Mouse (Mus musculus): ENCODE measurements around the gene Sinhcaf.
"Not testable (repeated sequence)": the region's sequence is repeated elsewhere in the genome, so short reads cannot be mapped to it uniquely, and the experiment has no call there.

Gene Sinhcaf

DNA sequence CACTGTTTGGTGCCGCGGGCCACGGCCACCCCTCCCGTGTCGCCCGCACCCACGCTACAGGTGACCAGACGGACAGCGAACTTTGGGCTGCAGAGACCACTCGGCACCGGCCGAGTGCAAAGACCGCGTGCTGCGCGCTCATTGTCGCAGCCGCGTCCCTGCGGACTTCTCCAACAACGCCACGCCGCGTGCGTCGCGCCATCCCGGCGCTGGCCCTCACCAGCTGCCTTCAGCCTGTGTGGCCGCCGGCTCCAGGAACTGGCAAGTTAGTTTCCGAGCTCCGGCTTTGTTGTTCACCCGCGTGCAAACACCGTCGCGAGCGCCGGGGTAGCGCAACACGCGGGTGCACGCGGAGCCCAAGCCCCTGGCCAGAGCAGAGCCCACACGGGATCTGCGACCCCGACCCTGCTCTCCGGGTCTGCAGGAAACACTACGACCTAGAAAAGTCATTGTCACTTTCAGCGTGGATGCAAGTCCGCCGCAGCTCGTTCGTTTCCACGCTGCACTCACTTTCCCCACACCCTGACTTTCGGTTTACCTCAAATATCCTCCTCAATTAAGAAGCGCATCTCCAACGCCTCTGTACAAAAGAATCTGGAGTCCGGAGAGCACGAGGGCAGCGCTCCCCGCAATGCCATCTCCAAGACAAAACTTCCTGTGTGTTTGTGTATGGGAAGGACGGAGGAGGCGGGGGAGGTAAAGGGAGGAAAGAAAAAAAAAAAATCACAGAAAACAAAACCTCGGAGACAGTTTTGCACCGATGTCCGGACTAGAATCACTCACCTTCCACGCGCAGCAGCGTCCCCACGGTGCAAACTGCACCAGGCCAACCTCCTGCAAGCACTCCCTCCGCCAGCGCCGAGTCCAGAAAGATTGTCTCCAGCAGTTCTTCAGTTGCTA lies 508 bp downstream of the Sinhcaf start:
- DNase-seq (ENCODE audit: low read depth, low spot score): peak; percentile 31

DNA sequence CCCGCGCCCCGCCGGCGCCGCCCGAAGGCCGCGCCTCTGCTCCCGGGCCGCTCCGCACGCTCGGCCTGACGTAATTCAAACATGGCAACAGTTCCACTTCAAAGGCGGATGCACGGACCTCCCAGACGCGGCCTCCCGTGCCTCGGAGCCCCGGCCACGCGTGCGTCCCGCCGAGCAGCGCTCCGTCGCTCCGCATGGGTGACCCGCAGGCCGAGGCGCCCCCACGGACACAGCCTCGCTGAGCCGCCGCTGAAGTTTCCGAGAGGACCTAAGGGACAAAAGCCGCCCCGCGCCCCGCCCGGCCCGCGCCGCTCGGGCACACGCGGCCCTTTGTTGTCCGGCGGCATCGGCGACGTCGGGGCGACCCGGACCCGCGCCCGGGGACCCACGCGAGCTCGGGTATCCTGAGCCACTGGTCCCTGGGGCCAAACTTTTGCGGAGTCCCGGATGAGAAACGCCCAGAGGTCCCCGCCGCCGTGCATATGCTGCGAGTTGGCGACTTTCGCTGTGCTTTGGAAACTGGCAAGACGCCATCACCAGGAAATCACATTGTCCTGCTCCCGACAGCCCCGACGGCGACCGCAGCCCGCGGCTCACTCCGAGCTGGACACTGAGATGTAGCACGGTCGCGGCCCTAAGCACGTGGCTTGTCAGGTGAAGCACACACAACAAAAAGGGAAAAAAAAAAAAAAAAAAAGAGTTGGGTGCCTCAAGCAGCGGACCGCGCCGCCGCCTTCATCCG lies 1.3 kb downstream of the Sinhcaf start:
- DNase-seq (ENCODE audit: low read depth, low spot score): peak; percentile 28

DNA sequence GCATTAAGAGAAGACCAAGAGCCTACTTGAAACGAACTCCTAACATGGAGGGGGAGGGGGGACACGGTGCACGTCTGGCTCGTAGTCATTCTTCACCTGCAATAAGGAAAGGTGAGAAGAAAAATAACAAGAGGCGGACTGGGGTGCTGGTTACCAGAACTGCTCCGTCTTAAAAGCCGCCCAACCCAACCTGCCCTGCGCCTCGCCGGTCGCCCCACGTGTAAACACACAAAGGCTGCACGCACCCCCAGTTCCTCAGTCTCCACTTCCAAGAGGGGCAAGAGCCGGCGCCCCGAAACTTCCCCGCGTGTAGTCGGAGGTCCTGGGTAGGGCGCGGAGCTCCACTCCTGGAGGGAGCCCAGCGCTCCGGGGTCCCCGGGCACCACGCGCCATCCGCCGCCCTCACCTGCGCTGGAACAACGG lies 1.9 kb downstream of the Sinhcaf start:
- DNase-seq (ENCODE audit: low read depth, low spot score): no peak

DNA sequence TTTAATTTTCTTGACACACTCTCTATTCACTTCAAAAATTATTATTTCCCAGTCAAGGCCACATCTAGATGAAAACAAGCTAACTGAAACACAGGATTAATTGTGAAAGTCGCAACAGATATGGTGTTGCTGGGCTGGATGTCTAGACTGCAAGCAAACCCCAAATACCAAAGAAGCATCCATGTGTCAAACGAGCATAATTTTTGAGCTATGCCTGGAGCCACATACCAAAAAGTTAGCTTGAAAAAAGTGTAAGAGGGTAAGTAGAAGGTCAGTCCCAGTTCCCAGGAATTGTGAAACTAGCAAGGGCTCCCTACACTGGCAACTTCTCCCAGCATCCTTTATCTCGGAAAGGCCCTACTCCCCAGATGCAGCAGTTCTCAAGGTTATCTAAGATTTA lies 2.6 kb downstream of the Sinhcaf start:
- no peak for DNase-seq (ENCODE audit: low read depth, low spot score)

DNA sequence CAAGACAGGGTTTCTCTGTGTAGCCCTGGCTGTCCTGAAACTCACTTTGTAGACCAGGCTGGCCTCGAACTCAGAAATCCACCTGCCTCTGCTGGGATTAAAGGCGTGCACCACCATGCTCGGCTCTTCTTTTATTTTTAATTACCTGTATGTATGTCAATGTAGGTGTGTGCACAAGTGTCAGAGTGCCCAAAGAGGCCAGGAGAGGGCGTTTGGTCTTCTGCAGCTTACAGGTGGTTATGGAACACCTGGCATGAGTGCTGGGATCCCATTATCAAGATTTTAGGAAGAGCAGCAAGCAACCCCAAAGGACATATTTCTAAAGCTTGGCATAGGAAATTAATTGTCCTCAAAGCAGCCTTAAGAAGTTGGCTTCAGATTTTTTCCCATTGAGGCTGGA lies 3.9 kb downstream of the Sinhcaf start:
- no peak for DNase-seq (ENCODE audit: low read depth, low spot score)

DNA sequence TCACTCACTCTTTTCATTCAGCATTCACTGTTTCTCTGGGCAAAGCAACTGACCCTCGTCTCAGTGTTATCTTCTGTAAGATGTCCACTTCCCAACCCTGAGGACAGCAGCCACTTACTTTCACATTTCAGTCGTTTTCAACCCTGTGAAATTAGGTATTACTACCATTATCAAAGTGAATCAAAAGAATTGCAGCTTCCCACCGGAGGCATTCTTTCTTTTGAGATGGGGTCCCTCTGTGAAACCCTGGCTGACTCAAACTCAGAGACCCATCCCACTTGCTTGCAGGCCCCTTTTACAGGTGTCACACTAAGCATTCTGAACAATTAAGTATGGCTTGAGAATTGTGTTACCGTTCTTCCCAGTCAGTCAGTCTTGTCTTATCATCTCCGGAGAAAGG lies 4.4 kb downstream of the Sinhcaf start:
- DNase-seq (ENCODE audit: low read depth, low spot score): no peak

DNA sequence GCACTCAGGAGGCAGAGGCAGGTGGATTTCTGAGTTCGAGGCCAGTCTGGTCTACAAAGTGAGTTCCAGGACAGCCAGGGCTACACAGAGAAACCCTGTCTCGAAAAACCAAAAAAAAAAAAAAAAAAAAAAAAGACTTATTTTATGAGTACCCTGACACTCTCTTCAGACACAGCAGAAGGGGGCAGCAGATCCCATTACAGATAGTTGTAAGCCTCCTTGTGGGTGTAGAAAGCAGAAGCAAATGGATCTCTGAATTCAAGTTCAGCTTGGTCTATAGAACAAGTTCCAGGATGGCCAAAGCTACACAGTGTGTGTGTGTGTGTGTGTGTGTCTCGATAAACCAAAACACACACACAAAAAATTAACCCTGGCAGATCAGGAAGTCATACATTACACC lies 5.9 kb downstream of the Sinhcaf start:
- DNase-seq (ENCODE audit: low read depth, low spot score): not testable (repeated sequence)

DNA sequence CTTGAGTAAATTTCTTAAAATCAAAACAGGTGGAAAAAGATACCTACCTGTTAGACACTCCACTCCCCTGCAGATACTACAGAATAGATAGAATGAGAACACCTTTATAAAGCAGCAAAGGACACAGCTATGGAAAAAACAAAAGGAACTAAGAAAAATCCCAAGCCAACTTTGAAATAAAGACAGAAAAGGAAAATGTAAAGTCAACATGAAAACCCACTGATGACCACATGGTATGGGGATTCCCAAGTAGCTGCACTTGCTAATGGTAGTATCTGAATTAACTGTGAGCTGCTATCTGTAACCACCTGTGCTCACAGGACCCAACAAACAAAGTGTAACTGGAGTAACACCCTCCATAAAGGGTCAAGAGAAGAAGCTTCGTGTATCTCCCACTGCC lies 8.6 kb downstream of the Sinhcaf start:
- DNase-seq (ENCODE audit: low read depth, low spot score): no peak

DNA sequence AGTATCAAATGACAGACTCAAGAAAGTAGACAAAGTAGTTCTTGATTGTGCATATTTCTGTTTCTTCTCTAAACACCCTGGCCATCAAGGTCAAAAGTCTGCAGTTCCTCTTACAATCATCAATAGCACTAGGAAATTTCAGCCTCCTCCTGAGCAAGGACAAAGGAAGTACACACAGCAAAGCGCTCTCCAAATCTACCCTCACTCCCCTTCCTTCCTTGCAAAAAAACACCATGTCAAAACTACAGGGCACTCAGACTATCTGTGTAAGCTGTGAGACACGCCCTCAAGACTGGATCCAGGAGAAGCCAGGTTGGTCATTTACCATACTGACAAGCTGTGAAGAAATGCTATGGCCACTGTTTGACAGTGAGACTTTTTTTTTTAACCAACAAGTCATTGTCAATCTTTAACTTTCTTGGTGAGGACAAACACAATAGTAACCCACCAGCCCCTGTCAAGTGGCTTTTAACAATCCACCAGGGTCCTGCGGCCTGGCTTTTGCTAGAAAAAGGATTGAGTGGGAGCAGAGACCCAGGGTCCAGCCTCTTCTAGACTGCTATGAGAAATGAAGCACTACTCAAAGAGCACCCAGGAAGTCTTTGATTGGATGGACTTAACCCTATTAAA lies 11.2 kb downstream of the Sinhcaf start:
- no peak for DNase-seq (ENCODE audit: low read depth, low spot score)

DNA sequence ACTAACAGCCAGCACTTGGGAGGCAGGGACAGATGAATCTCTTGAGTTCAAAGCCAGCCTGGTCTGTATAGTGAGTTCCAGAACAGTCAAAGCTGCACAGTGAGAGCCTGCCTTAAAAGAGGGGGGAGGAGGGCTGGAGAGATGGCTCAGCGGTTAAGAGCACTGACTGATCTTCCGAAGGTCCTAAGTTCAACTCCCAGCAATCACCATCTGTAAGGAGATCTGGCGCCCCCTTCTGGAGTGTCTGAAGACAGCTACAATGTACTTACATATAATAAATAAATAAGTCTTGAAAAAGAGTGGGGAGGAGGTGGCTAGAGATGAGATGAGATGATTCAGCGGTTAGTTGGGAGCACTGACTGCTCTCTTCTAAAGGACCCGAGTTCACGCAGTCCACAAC lies 15.0 kb downstream of the Sinhcaf start:
- DNase-seq (ENCODE audit: low read depth, low spot score): no peak

DNA sequence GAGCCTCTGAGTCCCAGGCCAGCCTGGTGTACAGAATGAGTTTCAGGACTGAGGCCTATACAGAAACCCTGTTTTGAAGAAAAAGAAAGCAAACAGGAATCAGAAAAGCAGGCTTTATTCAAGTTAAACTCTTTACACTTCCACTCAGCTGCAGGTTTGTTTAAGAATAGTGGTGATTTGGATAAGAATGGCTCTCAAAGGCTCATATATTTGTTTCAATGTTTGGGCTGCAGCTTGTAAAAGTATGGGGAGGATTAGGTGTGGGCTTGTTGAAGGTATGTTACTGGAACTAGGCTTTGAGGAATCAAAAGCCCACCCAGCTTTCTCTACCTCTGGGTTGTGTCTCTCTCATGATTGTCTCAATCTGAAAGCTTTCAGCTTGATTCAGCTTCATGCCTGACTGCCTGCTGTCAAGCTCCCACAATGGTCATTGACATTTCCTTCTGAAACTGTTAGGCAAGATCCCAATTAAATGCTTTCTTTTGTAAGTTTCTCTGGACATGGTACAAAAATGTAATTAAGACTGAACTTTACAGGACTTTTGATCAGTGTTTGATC lies 27.3 kb downstream of the Sinhcaf start:
- DNase-seq (ENCODE audit: low read depth, low spot score): no peak

DNA sequence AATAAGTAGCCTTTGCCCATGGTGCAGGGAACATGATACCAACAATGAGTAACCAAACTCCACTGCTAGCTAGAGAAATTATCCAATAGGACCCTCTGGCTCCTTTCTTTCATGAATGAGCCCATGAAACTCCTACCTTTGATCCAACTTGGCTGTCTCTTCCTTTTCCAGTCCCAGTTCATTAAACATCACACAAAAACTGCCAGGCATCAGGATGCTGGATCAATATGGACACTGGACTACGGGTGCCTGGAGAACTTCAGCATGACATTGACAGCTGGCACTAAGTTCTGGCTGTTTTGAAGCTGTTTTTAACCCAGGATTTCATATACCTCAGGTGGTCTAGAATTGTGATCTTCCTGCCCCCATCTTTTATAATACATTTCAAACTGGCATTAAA lies 28.6 kb downstream of the Sinhcaf start:
- DNase-seq (ENCODE audit: low read depth, low spot score): no peak

DNA sequence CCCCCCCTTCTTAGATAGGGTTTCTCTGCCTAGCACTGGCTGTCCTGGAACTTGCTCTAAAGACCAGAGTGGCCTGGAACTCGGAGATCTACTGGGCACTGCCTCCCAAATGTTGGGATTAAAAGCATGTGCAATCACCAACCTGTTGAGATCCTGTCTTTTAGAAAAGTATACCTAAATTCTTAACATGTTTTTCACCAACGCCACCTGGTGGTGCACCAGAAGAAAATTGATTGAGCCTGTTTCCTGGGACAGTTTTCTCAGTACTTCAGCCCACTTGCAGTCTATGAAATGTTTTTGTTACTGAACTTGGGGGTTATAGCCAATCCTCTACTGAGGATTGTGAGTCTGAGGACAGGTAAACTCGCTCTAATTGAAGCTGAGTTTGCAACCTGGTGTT lies 29.4 kb downstream of the Sinhcaf start:
- DNase-seq (ENCODE audit: low read depth, low spot score): no peak

DNA sequence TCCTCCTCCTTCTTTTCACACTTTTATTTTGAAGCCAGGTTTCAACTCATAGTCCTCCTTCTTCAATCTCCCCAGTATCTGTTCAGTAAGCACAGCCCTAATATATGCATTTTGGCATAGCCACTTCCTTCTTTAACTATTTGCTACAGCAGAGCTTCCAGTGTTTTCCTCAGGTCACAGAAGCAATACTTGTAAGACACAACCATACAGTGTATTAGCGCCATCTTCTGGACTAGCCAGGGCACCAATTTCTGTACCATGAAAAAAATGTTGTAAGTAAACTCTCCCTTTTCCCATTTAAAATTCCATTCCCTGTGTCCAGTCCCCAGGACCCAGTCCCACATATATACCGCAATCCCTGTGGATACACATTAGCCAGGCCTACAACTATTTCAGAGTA lies 32.3 kb downstream of the Sinhcaf start:
- DNase-seq (ENCODE audit: low read depth, low spot score): peak; percentile 49

DNA sequence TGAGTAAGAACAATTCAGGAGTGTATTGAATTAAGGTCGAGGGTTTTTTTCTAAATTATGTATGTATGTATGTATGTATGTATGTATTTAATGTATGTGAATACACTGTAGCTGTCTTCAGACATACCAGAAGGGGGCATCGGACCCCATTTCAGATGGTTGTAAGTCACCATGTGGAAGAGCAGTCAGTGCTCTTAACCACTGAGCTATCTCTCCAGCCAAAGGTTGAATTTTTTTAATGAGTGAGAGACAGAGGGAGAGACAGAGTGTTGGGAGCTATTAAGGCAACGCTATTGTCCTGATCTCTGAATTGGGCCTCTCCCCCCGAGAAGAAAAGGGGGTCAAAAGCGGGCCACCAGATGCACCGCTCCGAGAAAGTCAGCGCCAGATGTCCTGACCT lies 34.4 kb downstream of the Sinhcaf start:
- DNase-seq (ENCODE audit: low read depth, low spot score): not testable (repeated sequence)

DNA sequence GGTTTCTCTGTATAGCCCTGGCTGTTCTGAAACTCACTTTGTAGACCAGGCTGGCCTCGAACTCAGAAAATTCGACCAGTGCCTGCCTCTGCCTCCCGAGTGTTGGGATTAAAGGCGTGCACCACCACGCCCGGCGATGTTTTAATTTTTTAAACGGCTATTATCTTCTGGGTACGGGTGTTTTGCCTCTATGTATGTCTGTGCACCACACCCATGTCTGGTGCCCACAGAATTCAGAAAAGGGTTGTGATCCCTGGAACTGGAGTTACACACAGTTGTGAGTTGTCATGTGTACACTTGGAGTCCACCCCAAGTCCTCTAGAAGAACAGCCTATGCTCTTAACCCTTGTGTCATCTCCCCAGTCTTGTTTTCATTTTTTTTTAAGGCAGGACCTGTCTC lies 39.3 kb downstream of the Sinhcaf start:
- no peak for DNase-seq (ENCODE audit: low read depth, low spot score)

DNA sequence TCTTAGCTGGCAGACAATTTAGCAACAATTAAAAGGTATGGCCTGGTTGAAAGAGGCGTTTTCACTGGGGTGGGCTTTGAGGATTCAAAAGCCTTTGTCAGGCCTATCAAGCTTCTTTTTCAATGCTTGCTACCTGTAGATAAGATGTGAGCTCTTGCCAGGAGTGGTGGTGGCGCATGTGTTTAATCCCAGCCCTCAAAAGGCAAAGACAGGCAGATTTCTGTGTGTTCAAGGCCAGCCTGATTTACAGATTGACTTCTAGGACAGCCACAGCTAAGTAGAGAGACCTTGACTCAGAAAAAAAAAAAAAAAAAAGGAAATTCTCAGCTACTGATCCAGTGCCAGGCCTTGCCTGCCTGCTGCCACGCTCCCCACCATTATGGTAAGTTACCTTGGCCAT lies 43.5 kb downstream of the Sinhcaf start:
- DNase-seq (ENCODE audit: low read depth, low spot score): no peak

DNA sequence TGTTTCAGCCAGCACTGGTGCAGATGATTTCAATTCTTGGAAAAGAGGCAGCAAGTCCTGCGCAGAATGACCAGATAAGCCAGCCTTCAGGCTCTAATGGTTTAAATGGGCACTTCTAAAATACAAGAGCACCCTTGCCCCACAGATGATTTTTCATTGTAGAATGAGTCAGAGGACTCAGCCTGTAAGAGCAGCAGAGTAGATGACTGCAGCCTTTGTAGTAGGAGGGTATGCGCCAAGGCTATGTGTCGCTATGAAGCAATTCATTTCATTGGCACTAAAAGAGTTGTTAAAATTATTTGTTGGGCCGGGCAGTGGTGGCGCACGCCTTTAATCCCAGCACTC lies 49.8 kb downstream of the Sinhcaf start:
- no peak for DNase-seq (ENCODE audit: low read depth, low spot score)

DNA sequence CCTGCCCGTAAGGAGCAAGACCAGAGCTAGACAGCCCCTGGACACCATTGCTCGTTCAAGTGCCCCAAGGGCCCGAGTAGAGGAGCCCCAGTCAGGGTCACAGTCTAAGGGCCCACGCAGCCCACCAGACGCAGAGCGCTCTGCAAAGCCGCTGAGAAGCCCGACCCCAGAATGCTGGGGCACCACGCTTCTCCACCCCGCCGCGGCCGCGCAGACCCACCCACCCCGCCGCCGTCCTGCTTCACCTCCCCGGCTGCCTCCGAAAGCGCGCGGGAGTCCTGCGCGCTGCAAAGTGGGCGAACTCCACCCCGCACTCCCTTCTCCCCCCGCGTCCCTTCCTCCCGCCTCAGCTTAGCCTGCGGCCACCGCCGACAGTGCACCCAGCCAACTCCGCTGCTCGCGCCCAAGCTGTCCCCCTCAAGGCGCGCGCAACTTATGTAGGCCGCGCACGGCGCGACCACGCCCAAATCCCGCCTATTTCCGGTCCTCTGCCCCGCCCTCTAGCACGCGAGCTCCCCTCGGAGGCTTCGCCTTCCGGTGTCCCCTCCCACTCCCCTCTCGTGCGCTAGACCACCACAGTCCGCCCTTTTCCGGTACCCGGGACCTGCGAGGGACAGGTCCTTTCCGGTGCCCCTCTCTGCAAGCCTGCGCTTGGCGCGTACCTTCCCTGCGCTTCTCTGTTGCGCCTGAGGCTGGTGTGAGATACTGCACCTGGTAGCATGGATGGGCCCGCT lies 50.3 kb downstream of the Sinhcaf start, which contains the start of gene Caprin2:
Gene Caprin2, minus strand, starts transcription at position 465 of the 734 bp plus-strand sequence.
- peak; percentile 91 for DNase-seq (ENCODE audit: low read depth, low spot score)

DNA sequence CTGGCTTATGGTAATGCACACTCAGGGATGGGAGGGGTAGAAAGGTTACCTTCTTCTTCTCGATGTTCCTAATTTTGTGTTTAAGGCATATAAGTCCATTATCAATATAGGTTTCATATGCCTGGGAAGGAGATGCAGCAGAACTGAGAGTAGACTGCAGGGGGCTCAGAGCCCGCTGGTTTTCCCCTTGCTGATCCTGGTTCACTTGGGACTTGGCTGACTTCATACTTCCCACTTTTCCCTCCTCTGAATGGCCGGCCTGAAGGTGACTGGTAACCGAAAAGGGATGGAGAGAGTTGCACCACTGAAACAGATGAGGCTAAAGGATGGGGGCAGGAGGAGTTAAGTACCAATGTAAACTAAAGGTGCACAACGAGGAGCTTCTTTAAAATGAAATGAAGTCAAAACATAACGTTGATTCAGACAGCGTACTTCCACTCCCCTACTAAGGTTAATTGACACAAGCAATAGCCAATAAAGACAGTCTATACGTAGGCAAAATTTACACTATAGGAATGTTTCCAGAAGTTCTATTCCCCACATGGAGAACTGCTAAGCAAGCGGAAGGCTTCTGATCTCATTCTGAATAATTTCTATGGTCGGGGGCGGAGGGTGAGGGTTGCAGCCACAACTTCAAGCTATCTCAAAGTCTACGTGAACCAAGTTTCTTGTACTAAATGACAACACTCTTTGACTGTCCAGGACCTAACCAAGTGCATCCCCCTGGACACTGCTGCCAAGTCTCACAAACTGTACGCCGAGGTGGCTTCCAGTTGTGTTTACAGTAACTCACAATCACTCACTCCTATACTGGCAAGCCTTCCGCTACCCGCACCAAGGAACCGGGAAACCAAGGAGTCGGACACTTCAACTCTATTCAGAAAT lies 51.1 kb downstream of the Sinhcaf start:
- DNase-seq (ENCODE audit: low read depth, low spot score): no peak

Measured in retina, postnatal 7 days (tissue).